Mouse (Mus musculus): ENCODE results near the gene H2-M10.4. TPM values are rescaled to one million over a fixed set of nuclear protein-coding genes. Genes with fewer than 3 reads are reported as not detected.

Gene H2-M10.4
- polyA plus RNA-seq, 1 experiment from 2014 or later: not detected

GRCm38 (mm10) chr17:36417416-36417815 is 44.7 kb downstream of the H2-M10.4 start:
- WGBS: 54% methylated on average over 2 of the region's 2 CpGs
- H3K4me3 ChIP-seq (ENCODE audit: low read depth, low read length): no peak overlapping the region

GRCm38 (mm10) chr17:36415407-36415806 is 46.7 kb downstream of the H2-M10.4 start:
- DNase-seq (ENCODE audit: low spot score) (no peak), ATAC-seq (no peak)
- H3K27ac ChIP-seq (ENCODE audit: low read depth, low read length): no peak overlapping the region
- no peak overlapping the region for H3K4me3 ChIP-seq (ENCODE audit: low read depth, low read length)
- H3K4me2 ChIP-seq (ENCODE audit: low read length): no peak overlapping the region
- no peaks in the 10 kb centered on the region for H3K36me3 ChIP-seq (ENCODE audit: control insufficient read depth, insufficient read depth, low read length)
- no peaks in the 10 kb centered on the region for H3K27me3 ChIP-seq (replicated peaks; ENCODE audit: control insufficient read depth, insufficient read depth, low read length)
- no peaks in the 10 kb centered on the region for H3K4me1 ChIP-seq (ENCODE audit: control insufficient read depth, insufficient read depth, low read length)
- H3K9me3 ChIP-seq (replicated peaks; ENCODE audit: control insufficient read depth, low read length): no peaks in the 10 kb centered on the region
- no peak overlapping the region for H3K9ac ChIP-seq (ENCODE audit: low read length)
- 71% methylated on average over 1 of the region's 1 CpGs for WGBS

More at GRCm38 (mm10) chr17:36417416-36417815, 44.7 kb downstream of the H2-M10.4 start:
- no peak overlapping the region for H3K27ac ChIP-seq (ENCODE audit: low read depth, low read length)
- H3K36me3 ChIP-seq (ENCODE audit: control insufficient read depth, insufficient read depth, low read length): no peaks in the 10 kb centered on the region
- H3K27me3 ChIP-seq (replicated peaks; ENCODE audit: control insufficient read depth, insufficient read depth, low read length): no peaks in the 10 kb centered on the region
- no peaks in the 10 kb centered on the region for H3K4me1 ChIP-seq (ENCODE audit: control insufficient read depth, insufficient read depth, low read length)
- H3K4me2 ChIP-seq (ENCODE audit: low read length): no peak overlapping the region
- H3K9me3 ChIP-seq (replicated peaks; ENCODE audit: control insufficient read depth, low read length): no peaks in the 10 kb centered on the region
- no peak for DNase-seq (ENCODE audit: low spot score)
- no peak overlapping the region for H3K9ac ChIP-seq (ENCODE audit: low read length)
- ATAC-seq: no peak

- Histone ChIP-seq H3K27ac (ENCODE audit: low read depth, low read length) (no peak overlapping the region), H3K4me1 (ENCODE audit: control insufficient read depth, insufficient read depth, low read length) (no peaks in the 10 kb centered on the region), H3K9ac (ENCODE audit: low read length) (no peak overlapping the region), H3K9me3 (replicated peaks; ENCODE audit: control insufficient read depth, low read length) (no peaks in the 10 kb centered on the region), H3K4me2 (ENCODE audit: low read length) (no peak overlapping the region), H3K36me3 (ENCODE audit: control insufficient read depth, insufficient read depth, low read length) (no peaks in the 10 kb centered on the region), H3K4me3 (ENCODE audit: low read depth, low read length) (no peak overlapping the region), H3K27me3 (replicated peaks; ENCODE audit: control insufficient read depth, insufficient read depth, low read length) (no peaks in the 10 kb centered on the region)
- 100% methylated on average over 1 of the region's 1 CpGs for WGBS
- no peak for DNase-seq (ENCODE audit: low spot score)
- no peak for ATAC-seq
Observed at GRCm38 (mm10) chr17:36414361-36414760, 47.8 kb downstream of the H2-M10.4 start.

Other genes with a start within 250 kb of the H2-M10.4 start
- 103 and 128 TPM in 2 replicates for gene Rpp21, start 204.3 kb downstream of the H2-M10.4 start, polyA plus RNA-seq (2014; fragmentation: Nextera tagmentation; extraction: Ambion mirVana)
- 13.3 and 15.2 TPM in 2 replicates for gene Trim39, start 190.1 kb downstream of the H2-M10.4 start, polyA plus RNA-seq (2014; fragmentation: Nextera tagmentation; extraction: Ambion mirVana)
- not detected in 2 replicates for gene H2-M10.2, start 175.8 kb downstream of the H2-M10.4 start, polyA plus RNA-seq (2014; fragmentation: Nextera tagmentation; extraction: Ambion mirVana)
- gene H2-M10.1, start 136.2 kb downstream of the H2-M10.4 start, polyA plus RNA-seq (2014; fragmentation: Nextera tagmentation; extraction: Ambion mirVana): not detected in 2 replicates
- gene H2-M10.3, start 93.9 kb downstream of the H2-M10.4 start, polyA plus RNA-seq (2014; fragmentation: Nextera tagmentation; extraction: Ambion mirVana): not detected in 2 replicates
- not detected in 2 replicates for gene H2-M11, start 84.7 kb upstream of the H2-M10.4 start, polyA plus RNA-seq (2014; fragmentation: Nextera tagmentation; extraction: Ambion mirVana)
- not detected in 2 replicates for gene H2-M9, start 180.3 kb upstream of the H2-M10.4 start, polyA plus RNA-seq (2014; fragmentation: Nextera tagmentation; extraction: Ambion mirVana)
- not detected in 2 replicates for gene H2-M1, start 209.9 kb upstream of the H2-M10.4 start, polyA plus RNA-seq (2014; fragmentation: Nextera tagmentation; extraction: Ambion mirVana)

Data from forebrain, embryonic 14.5 days (tissue).